Mouse (Mus musculus) c-Kit-positive CD71-positive TER-119-positive erythroid progenitor cells, embryonic 14.5 days (primary cell): ENCODE results near the gene Mrpl17.
"Not testable (repeated sequence)": the region's sequence is repeated elsewhere in the genome, so short reads cannot be mapped to it uniquely, and the experiment has no call there.

Experiments used
- DNase-seq: peaks from one replicate; pipeline ENCODE4 v3.0.0-alpha.2; 2013; ENCODE audit warnings: low spot score

Gene Mrpl17

DNA sequence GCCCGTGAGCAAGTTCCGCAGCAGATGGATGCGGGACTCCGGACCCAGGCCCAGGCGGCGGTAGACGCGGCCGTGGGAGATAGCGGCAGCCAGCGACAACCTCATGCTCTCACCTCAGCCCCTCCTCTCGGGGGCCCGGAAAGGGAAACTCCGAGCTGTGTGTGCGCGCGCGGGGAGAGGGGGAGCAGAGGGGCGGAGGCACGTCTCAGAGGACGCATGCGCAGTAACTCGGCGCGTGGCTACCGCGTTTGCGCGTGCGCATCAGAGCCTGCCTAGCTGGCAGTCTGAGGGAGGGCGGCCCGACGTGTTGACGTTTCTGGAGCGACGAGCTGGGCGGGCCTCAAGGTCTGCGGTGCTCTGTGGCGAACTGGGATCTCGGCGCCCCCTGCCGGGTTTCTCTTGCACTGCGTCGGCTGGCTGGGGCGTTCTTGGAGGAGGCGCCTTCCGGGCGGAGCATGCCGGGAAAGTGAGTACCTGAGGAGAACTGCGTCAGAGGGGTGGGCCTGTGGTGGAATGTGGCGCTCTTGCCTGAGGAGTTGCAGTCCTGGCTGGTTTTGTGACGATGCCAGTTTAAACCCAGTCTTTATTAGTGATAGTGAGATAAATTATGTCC lies at the start of gene Mrpl17:
TSS of gene Mrpl17 (minus strand) at position 223 of the 613 bp plus-strand sequence.
- peak; percentile 99 for DNase-seq

DNA sequence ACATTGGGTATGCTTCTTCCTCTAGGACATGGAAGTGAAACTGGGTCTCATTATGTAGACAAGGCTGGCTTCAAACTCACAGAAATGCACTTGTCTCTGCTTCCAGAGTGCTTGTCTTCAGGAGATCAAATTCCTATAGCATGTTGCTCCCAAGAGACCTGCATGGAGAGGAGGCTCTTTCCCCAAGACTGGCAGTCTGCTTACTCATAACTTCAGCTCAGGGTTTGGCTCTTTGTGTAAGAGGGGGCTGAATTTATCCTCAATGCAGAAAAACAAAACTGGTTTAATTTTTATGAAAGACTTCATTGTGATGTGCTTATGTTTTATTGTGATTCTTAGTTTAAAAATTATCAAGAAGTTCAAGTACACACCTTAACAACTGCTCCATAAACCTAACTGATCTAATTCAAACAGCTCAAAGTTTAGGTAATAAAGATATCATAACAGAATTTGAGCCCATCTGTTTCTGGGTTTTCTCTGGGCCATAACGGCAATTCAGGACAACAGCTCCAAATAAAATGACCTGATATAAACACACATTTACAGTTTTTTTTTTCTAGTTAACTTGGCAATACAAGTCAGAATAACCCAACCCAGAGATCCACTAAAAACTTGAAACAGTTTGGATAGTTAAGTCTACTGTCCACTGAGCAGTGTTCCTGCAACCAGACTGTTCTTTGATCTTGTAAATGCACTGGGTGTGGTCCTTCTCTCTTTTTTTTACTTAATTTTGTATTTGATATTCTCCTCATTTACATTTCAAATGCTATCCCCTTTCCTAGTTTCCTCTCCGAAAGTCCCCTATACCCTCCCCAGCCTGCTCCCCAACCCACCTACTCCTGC lies 45.0 kb upstream of the Mrpl17 start:
- DNase-seq: not testable (repeated sequence)

DNA sequence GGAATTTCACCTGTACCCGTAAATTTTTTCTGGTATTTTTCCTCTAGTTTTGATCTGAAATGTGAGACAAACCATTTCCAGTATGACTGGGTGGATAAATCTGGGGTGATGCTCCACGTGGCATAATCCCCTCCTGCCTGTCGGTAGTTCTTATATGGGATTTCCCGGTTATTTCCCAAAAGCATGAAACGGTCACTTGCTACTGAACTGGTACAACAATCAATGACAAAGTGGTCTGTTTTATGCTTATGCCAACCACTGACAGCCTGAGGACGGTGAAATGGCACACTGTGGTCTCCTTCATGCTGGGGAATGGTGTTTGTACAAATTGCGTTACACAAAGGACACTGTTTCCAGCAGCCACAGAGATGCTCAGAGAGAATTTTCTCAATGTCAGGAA lies 13.4 kb upstream of the Mrpl17 start:
- no peak for DNase-seq

DNA sequence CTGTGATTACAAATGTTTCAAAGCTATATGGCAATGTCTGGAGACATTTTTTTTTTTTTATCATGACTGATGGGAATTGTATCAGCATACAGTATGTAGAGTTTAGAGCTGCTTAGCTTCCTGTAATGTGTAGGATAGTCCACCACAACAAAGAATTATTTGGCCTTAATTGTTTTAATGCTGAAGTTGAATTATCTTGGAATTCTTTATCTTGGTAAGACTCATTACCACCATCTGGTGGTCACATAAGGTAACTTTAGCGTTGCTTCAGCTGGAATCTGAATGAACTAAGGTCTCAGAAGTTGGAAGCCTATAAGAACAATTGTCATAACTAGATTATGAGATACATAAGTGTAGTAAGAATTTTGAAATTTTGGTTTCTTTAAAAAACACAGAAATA lies 7.6 kb upstream of the Mrpl17 start:
- DNase-seq: no peak

DNA sequence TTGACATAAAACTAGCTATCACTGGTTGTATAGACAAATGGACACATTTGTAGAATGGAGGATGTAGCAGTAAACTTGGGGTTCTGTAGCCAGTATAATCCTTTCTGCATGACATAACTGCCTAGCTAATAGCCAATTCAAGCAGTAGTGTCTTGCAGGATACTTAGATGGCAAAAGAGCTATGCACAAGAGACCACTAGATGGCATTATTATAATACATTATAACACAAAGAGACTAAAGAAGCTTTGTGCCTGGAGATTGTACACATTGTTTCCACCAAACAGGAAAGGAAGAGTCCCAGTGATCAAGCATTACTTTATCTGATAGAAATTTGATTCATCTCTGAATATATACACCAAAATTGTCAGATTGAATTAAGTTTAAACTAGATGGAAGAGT lies 5.8 kb upstream of the Mrpl17 start:
- DNase-seq: no peak

DNA sequence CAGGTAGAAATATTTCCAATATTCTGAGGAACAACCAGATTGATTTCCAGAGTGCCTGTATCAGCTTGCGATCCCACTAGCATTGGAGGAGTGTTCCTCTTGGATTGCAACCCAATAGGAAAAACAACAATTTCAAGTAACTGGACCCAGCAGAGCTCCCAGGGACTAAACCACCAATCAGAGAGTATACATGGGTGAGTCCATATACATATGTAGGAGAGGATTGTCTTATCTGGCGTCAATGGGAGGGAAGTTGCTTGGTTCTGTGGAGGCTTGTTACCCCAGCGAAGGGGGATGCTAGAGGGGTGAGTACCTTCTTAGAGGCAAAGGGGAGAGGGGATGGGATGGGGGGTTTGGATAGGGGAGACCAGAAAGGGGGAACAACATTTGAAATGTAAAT lies 2.4 kb upstream of the Mrpl17 start:
- DNase-seq: no peak

DNA sequence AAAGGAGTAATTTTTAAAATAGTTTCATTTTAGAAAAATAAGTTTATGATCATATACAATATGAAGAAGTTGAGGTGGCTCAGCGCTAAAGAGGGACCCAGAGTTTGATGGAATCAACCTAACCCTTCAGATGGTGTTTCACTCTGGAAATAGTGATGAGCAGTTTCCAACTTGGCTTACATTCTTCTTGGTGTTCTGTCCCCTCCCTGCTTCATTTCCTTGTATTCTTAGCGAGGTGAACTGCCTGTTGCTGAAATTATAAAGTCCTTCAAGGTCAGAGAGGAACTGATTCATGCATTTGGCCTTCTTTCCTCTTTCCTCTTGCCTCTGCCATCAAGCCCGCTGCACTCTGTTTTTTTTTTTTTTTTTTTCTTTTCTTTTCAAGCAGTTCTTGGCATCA lies 1.7 kb upstream of the Mrpl17 start:
- DNase-seq: no peak

DNA sequence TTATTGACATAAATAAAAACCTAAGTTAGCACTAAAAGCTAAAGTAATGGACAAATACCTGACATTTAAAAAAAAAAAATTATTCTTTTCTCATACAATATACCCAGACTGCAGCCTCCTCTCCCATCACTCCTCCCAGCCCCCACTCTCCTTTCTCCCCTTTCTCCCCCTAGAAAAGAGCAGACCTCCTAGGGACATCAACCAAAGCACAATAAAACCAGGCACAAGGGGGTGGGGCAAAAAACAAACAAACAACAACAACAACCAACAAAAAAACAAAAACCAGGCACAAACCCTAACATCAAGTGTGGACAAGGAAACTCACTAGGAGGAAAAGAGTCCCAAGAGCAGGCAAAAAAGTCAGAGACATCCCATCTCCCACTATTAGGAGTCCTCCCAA lies 617 bp upstream of the Mrpl17 start:
- DNase-seq: no peak

DNA sequence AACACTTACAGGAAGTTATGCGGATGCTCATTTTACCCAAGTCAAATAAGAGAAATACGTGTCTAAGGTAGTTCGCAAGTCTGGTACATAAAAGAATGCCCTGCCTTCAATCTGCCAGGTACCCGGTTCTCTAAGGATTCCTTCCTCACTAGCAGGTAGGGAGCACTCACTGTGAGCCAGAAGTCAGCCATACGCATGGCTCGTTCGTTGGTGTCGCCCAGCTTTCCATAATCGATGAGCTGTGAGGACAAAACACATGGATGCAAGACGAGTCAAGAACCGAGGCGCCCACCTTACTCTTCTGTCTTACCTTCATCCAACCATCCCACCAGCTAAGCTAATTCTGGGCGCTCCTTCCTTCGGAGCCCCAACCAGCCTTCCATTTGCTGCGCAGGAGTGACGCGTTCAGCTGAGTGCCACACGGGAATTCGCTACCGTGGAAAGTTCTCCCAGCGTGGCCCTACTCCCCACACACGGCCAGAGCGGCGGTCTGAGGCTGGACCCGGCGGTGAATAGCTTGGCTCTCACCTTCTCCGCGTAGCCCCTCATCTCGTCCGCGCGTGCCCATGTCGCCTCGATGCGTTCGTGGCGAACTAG lies 521 bp downstream of the Mrpl17 start:
- DNase-seq: peak; percentile 24

DNA sequence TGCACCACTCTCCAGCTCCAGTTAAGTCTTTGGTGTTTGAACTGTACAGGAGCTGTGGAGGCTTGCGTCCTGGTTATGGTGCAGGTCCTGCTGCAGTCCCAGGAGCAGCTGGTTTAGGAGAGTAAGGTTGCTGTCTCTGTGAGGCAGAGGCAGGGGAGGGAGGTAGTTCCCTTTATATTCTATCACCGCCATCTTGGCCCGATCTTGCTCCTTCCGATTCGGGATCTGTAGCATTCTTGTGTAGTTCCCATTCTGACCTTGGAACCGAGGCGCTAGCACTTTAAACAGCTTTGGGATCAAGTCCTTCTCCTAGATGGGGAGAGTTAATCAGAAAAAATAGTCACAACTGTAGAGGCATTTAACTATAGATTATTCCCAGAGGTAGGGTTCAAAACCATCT lies 1.1 kb downstream of the Mrpl17 start:
- DNase-seq: no peak

DNA sequence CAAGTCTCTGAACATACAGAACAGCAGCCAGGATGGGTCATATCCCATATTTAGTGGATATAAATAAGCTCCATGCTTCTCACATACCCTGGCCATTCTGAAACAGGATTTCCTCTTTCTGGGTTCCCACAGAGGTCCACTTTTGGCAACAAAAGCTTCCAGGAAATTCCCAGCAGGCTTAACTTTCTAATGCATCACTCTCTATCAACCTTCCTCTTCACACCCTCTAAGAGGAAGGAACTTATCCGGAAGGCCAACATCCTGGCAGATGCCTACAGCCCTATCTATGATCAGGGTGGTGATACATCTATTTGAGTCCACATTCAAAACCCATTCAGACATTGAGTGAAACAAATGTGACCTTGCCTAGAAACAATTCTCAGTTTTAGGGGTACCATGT lies 2.5 kb downstream of the Mrpl17 start:
- DNase-seq: no peak

DNA sequence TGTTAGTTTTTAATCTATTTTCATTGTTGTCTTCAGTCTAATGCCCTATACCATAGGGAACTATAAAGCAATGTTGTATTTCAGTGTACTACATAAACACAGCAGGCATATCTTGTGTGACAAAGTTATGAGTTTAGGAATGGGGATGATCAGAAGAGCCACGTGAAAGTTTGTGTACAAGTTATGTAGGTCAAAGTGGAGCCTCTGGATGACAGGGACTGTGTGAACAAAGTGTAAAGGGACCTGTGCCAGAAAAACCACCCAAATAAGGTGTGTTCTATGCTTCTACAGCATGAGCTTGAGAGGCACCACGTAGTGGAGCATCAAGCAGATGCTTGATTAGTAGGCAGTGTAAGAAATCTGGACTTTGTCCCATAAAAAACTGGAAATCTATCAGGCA lies 4.2 kb downstream of the Mrpl17 start:
- no peak for DNase-seq

DNA sequence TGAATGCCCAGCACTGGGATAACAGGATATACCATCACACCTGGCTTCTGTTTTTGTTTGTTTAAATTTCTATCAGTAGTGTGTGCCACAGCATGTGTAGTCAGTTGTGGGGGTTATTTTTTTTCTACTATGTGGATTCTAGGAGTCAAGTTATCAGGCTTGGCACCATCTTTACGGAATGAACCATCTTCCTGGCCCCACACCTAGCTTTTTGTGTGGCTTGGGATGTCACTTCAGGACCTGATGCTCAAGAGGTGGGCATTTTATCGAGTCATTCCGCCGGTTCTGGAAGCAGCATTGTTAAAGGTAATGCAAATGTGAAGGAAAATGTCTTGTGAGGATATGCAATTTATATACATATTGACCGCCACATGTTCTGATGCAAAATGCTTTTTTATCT lies 4.8 kb downstream of the Mrpl17 start:
- no peak for DNase-seq

DNA sequence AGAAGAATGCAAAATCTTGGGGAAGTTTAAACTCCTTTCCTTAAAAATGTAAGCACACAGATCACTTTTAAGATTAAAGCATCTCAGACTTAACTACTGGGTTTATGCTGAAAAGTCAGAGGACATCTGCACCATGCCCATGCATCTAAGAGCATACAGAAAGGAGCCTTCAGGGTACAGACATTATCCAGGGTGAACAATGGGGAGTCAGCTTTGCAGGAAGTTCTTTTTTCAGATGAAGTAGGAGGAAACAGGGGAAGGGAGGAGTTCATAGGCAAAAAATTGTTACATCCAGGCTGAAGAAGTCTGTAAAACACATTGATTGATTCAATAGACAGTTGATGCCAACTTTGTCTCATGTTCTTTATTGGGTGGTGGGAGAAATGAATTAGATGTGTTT lies 7.5 kb downstream of the Mrpl17 start:
- DNase-seq: no peak

DNA sequence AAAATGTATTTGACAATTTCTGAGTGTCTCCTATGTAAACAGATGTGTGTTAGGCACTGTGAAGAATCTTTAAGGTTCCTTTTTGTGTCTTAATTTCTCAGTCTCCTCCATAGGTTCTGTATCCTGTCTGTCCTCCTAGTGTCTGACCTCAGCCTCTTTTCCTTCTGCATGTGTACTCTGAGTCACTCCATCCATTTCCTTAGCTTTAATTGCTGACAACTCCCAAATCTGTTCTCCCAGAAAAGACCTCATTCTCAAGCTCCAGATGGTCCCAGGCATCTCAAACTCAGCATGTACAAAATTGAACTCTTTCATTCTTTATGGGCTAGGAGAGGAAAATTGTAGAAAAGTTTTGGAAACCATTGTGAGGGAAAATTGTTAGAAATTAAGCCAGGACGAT lies 8.1 kb downstream of the Mrpl17 start:
- DNase-seq: no peak

DNA sequence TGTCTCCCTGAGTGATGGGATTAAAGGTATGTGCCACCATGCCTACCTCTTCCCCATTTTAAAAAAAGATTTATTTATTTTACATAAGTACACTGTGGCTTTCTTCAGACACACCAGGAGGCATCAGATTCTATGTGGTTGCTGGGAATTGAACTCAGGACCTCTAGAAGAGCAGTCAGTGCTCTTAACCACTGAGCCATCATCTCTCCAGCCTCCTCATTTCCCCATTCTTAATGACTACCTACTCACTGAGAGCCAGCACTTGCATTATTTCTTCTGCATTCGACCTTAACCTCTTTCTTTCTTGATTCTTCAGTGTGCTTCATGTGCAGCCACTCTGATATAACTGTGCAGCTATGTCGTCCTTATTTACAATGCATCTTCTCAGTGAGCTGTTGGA lies 8.6 kb downstream of the Mrpl17 start:
- DNase-seq: no peak

DNA sequence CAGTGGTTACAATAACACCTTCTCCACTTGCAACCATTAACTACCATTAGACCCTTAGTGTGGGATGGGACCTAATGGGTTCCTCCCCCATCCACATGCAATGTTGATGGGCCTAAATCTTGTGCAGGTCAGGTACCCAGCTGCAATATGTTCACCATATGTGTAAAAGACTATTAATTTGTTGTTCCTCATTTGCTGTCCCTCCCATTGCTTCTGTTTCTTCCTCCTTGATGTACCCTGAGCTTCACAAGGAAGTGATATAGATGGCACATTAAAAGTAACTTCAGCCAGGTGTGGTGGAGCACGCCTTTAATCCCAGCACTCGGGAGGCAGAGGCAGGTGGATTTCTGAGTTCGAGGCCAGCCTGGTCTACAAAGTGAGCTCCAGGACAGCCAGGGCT lies 13.9 kb downstream of the Mrpl17 start:
- DNase-seq: no peak

DNA sequence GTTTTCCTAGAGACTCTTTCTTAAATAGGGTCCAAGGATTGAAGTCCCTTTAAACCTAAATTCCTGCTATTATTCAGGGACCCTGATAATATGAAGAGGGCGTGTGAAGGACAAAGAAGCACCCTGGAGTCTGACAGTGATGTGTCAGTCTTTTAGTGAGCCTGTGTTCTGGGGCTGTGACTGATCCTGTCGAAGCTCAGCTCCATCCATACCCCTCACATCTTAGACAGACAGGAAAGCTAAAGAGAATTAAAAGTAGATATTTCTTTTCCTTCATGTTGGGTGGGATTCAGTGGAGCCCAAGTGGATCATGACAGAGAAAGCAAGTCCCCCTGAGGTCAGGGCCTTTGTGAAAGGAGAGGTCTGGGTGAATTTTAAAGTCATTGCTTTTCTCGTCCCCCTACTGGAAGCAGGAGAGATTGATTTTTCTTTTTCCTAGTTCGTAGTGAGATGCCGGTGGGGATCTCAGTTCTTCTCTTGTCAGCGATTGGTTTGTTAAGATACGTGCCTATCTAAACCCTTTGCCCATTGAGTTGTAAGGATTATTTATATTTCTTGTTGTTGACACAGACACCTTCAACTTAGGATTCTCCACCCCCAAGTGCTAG lies 15.0 kb downstream of the Mrpl17 start:
- no peak for DNase-seq

DNA sequence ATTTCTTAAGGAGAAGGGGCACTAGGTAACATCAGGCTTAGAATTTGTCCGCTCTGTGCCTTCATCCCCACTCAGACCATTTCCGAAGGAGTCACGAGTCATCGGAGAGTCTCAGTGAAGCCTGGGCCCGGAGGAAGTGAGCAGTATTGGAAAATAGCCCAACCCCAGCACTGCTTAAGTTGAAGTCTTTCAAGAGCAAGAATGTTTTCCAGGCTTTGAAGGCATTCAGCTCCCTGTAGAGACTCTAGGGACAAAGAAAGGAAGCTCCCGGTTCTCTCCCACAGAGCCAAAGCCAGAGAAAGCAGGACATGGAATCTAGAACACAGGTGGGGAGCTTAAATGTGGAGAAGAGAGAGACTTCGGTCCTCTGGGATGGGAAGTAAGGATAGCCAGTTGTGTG lies 17.2 kb downstream of the Mrpl17 start:
- DNase-seq: no peak

DNA sequence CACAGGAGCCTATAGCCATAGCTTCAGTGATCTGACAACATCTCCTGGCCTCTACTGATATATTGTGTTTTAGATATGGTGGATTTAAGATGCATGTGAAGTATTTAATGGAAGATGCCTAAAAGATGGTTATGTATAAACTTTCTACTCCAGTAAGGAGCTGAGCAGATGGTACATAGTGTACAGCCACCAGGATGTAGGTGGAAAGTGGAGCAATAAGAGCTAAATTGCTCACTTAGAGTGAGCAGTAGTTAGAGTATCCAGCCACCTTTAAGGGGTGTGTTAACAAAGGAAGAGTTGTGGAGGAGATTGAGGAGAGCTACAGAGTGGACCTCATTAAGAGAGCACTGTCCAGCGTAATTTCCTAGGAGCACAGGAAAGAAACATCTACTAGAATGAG lies 19.8 kb downstream of the Mrpl17 start:
- no peak for DNase-seq

DNA sequence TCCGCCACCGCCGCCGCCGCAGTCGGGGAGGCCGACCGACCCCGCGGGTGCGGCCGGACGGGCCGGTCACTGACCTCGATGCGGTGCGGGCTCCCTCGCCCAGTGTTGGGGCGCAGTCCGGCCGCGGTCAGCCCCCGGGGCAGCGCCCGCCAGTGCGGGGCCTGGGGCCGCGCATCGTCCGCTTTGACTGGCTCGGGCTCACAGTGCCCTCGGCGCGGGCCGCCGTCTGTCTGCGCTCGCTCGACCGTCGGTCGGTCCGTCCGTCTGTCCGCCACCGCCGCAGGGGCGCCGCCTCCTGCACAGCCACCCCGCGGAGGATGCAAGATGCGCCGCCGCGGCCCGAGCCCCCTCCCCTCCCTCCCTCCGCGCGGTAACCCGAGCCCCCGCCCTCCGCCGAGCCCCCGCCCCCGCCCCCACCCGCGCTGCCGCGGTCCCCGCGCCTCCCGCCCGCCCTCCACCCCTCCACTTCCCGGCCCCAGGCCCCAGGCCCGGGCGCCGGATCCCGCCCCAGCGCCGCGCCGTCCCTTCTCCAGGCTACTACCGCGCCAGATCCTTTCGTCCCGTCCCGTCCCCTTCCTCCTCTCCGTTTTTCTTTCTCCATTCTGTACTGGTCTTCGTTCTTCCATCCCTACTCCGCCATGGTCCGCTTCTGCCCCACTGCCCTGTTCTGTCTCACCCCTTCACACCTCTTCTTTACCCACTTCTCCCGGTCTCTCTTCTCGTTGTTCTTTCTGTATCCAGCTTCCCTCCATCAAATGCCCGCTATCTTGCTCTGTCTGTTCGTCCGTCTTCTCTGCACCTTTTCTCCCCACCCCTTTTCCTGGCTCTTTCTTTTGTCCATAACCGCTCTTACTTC lies 23.4 kb downstream of the Mrpl17 start, which contains the start of gene Dchs1:
TSS of gene Dchs1 (minus strand) at position 370 of the 856 bp plus-strand sequence.
- DNase-seq: no peak
